Mouse (Mus musculus) heart, embryonic 13.5 days (tissue): Measurements from ENCODE around the gene Arhgef7. TPM values are rescaled to one million over a fixed set of nuclear protein-coding genes. Genes with fewer than 3 reads are reported as not detected.
"Not testable (repeated sequence)": the region's sequence is repeated elsewhere in the genome, so short reads cannot be mapped to it uniquely, and the experiment has no call there.

Experiments used
- ATAC-seq: fragments of 200-750 bp; cut with Nextera tagmentation; 2 replicates; pipeline ENCODE4 v1.8.0; 2017; ENCODE audit warnings: moderate TSS enrichment; ENCODE audit not compliant: insufficient number of reproducible peaks, low FRiP score, low TSS enrichment; ENCODE audit errors: extremely low read depth
- H3K27ac ChIP-seq: fragments of 300-500 bp; sonication (generic); replicated peaks from 2 replicates; pipeline ENCODE4 v1.5.1; 2015; ENCODE audit warnings: moderate library complexity, mild to moderate bottlenecking, inconsistent platforms
- H3K27me3 ChIP-seq: fragments of 300-500 bp; sonication (generic); replicated peaks from 2 replicates; pipeline ENCODE4 v1.6.1; 2015; ENCODE audit warnings: mild to moderate bottlenecking, inconsistent platforms
- H3K36me3 ChIP-seq: fragments of 300-500 bp; sonication (generic); 2 replicates; pipeline ENCODE4 v1.6.1; 2015; ENCODE audit warnings: mild to moderate bottlenecking, inconsistent platforms
- H3K4me1 ChIP-seq: fragments of 300-500 bp; sonication (generic); 2 replicates; pipeline ENCODE4 v1.6.1; 2015; ENCODE audit warnings: inconsistent platforms
- H3K4me2 ChIP-seq: fragments of 300-500 bp; sonication (generic); 2 replicates; pipeline ENCODE4 v1.6.1; 2015; ENCODE audit warnings: inconsistent platforms, mild to moderate bottlenecking, moderate library complexity
- H3K4me3 ChIP-seq: fragments of 300-500 bp; sonication (generic); 2 replicates; pipeline ENCODE4 v1.5.1; 2015; ENCODE audit warnings: moderate library complexity, mild to moderate bottlenecking, inconsistent platforms
- H3K9ac ChIP-seq: fragments of 300-500 bp; sonication (generic); 2 replicates; pipeline ENCODE4 v1.6.1; 2015; ENCODE audit warnings: inconsistent platforms, mild to moderate bottlenecking, moderate library complexity
- H3K9me3 ChIP-seq: fragments of 300-500 bp; sonication (generic); 2 replicates; pipeline ENCODE4 v1.6.1; 2016; ENCODE audit warnings: inconsistent platforms
- WGBS: fragments of 180-500 bp; shearing (Covaris S2); methylation state at CpG from one replicate; pipeline ENCODE4 v1.1.7; 2015; ENCODE audit warnings: mixed read lengths; 5-methylcytosine and 5-hydroxymethylcytosine counted together
- polyA plus RNA-seq: library from polyadenylated mRNA; unstranded; fragments of >200 nt; fragmentation: Nextera tagmentation; extraction: Ambion mirVana; gene quantifications from 2 replicates; pipeline ENCODE4 v1.2.1, GENCODE M21; 2015

The Arhgef7 gene
- polyA plus RNA-seq, 1 experiment from 2014 or later, result 44.8 TPM

- H3K4me2 ChIP-seq, result no peak within 1 kb of the TSS
- H3K4me3 ChIP-seq, result no peak within 1 kb of the TSS
- H3K27me3 ChIP-seq, result no peaks in the 10 kb centered on the region
- peak within 1 kb of the TSS; percentile 53; the same call in 1 of the 2 replicates for H3K9ac ChIP-seq
- WGBS, result 83% methylated on average over 5 of the region's 5 CpGs
- H3K4me1 ChIP-seq, result peaks cover 42% of the 10 kb centered on the region
- peaks cover 6% of the 10 kb centered on the region for H3K36me3 ChIP-seq
- no peak for ATAC-seq
- peak within 1 kb of the TSS; percentile 67 for H3K27ac ChIP-seq
- no peaks in the 10 kb centered on the region for H3K9me3 ChIP-seq
These were observed 112.7 kb downstream of the Arhgef7 start, which contains the start of gene Tex29 for GRCm38 (mm10) chr8:11840174-11840573. Gene Tex29 (plus strand): TSS chr8:11840474.

- peak overlapping the region; percentile 41 for H3K4me2 ChIP-seq
- 14% methylated on average over 8 of the region's 8 CpGs for WGBS
- no peak for ATAC-seq
- H3K9ac ChIP-seq, result peak overlapping the region; percentile 67
- no peak overlapping the region for H3K4me3 ChIP-seq
- H3K4me1 ChIP-seq, result peaks cover 37% of the 10 kb centered on the region
- H3K9me3 ChIP-seq, result no peaks in the 10 kb centered on the region
- no peaks in the 10 kb centered on the region for H3K27me3 ChIP-seq
- peak overlapping the region; percentile 67 for H3K27ac ChIP-seq
- no peaks in the 10 kb centered on the region for H3K36me3 ChIP-seq
These were observed 114.0 kb downstream of the Arhgef7 start for GRCm38 (mm10) chr8:11841571-11841970.

- Histone ChIP-seq H3K4me2 (no peak overlapping the region), H3K36me3 (no peaks in the 10 kb centered on the region), H3K9ac (no peak overlapping the region), H3K27ac (no peak overlapping the region), H3K9me3 (no peaks in the 10 kb centered on the region), H3K4me1 (peaks cover 37% of the 10 kb centered on the region), H3K27me3 (no peaks in the 10 kb centered on the region), H3K4me3 (no peak overlapping the region)
- no peak for ATAC-seq
- WGBS, result 59% methylated on average over 8 of the region's 8 CpGs
These were observed 115.2 kb downstream of the Arhgef7 start for GRCm38 (mm10) chr8:11842757-11843156.

- no peak for ATAC-seq
These were observed 116.3 kb downstream of the Arhgef7 start for GRCm38 (mm10) chr8:11843677-11844315.

DNA sequence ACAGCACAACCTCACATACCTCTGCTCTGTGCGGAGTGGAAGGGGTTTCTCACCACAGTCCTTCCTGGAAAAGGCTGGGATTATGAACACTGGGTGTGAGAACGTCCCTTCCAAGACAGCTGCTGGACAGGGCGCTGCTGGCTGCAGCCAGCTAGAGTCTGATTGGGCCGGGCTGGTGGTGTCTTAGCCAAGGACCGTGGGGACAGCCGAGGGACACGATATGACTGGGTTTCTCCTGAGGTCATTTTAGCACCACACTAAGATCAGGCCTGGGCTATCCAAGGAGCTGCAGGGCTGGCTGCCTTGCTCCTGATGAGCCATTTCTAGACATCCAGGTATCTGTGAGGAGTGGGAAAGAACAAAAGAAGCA lies 116.8 kb downstream of the Arhgef7 start:
- no peak overlapping the region for H3K4me3 ChIP-seq
- H3K27me3 ChIP-seq, result no peaks in the 10 kb centered on the region
- no peaks in the 10 kb centered on the region for H3K36me3 ChIP-seq
- 73% methylated on average over 7 of the region's 7 CpGs for WGBS
- no peak overlapping the region for H3K9ac ChIP-seq
- no peak overlapping the region for H3K27ac ChIP-seq
- no peak overlapping the region for H3K4me2 ChIP-seq
- no peak for ATAC-seq
- H3K9me3 ChIP-seq, result no peaks in the 10 kb centered on the region
- peaks cover 35% of the 10 kb centered on the region for H3K4me1 ChIP-seq

More at GRCm38 (mm10) chr8:11843677-11844315, 116.3 kb downstream of the Arhgef7 start:
- Histone ChIP-seq H3K4me1 (peaks cover 37% of the 10 kb centered on the region), H3K27me3 (no peaks in the 10 kb centered on the region), H3K9ac (no peak overlapping the region), H3K4me2 (no peak overlapping the region), H3K36me3 (no peaks in the 10 kb centered on the region), H3K27ac (no peak overlapping the region), H3K4me3 (no peak overlapping the region), H3K9me3 (no peaks in the 10 kb centered on the region)
- 73% methylated on average over 13 of the region's 13 CpGs for WGBS

GRCm38 (mm10) chr8:11846807-11847206 lies 119.3 kb downstream of the Arhgef7 start:
- Histone ChIP-seq H3K9me3 (no peaks in the 10 kb centered on the region), H3K27ac (no peak overlapping the region), H3K27me3 (no peaks in the 10 kb centered on the region), H3K4me2 (no peak overlapping the region), H3K4me1 (peaks cover 10% of the 10 kb centered on the region), H3K36me3 (no peaks in the 10 kb centered on the region), H3K4me3 (no peak overlapping the region), H3K9ac (no peak overlapping the region)
- no peak for ATAC-seq
- WGBS, result 86% methylated on average over 6 of the region's 6 CpGs

GRCm38 (mm10) chr8:11867832-11868231 lies 140.3 kb downstream of the Arhgef7 start:
- no peak overlapping the region for H3K4me2 ChIP-seq
- H3K36me3 ChIP-seq, result no peaks in the 10 kb centered on the region
- H3K9me3 ChIP-seq, result peaks cover 10% of the 10 kb centered on the region
- no peak for ATAC-seq
- H3K27ac ChIP-seq, result no peak overlapping the region
- H3K4me3 ChIP-seq, result no peak overlapping the region
- H3K4me1 ChIP-seq, result no peaks in the 10 kb centered on the region
- H3K27me3 ChIP-seq, result no peaks in the 10 kb centered on the region; the same call in 1 of the 2 replicates
- no peak overlapping the region for H3K9ac ChIP-seq

GRCm38 (mm10) chr8:11874227-11874626 lies 146.7 kb downstream of the Arhgef7 start:
- not testable (repeated sequence) for H3K36me3 ChIP-seq, H3K9me3 ChIP-seq, H3K4me1 ChIP-seq, H3K4me3 ChIP-seq, H3K9ac ChIP-seq, H3K27me3 ChIP-seq, H3K27ac ChIP-seq, H3K4me2 ChIP-seq, ATAC-seq
- WGBS, result 89% methylated on average over 6 of the region's 6 CpGs

DNA sequence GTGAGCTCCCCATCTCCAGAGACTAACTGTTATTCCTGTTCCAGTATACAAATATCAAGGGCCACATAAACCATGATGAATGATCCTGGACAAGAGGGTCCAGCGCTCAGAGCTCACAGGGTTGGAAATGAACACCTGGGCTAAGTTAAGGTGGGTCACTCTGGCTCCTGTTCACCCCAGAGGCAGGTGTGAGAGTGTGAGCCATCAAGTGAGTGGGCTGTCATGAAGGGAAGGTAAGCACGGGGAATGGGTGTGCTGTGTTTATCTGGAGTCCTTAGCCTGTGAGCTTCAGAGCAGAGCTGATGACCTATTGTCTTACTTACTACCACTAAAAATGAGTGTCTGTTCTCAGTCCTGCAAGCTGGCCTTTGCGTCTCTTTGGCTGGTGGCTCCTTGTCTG lies 157.1 kb downstream of the Arhgef7 start:
- ATAC-seq, result no peak
- Histone ChIP-seq H3K27ac (no peak overlapping the region), H3K9me3 (peaks cover 5% of the 10 kb centered on the region; the same call in 1 of the 2 replicates)

More for the DNA sequence above, 157.1 kb downstream of the Arhgef7 start:
- 83% methylated on average over 3 of the region's 3 CpGs for WGBS
- no peak overlapping the region for H3K4me3 ChIP-seq
- no peaks in the 10 kb centered on the region; the same call in 1 of the 2 replicates for H3K4me1 ChIP-seq
- H3K9ac ChIP-seq, result no peak overlapping the region
- no peaks in the 10 kb centered on the region for H3K36me3 ChIP-seq
- H3K4me2 ChIP-seq, result no peak overlapping the region
- H3K27me3 ChIP-seq, result no peaks in the 10 kb centered on the region; the same call in 1 of the 2 replicates

Other genes with a start within 250 kb of the Arhgef7 start
- 28.1 and 30.1 TPM in 2 replicates for gene Rab20, start 249.0 kb upstream of the Arhgef7 start, polyA plus RNA-seq
- gene Naxd, start 230.2 kb upstream of the Arhgef7 start, polyA plus RNA-seq, result 73.5 and 77.8 TPM in 2 replicates
- 24.8 and 27.1 TPM in 2 replicates for gene Cars2, start 176.9 kb upstream of the Arhgef7 start, polyA plus RNA-seq
- 20.7 and 21.0 TPM in 2 replicates for gene Ing1, start 172.2 kb upstream of the Arhgef7 start, polyA plus RNA-seq
- gene Ankrd10, start 92.0 kb upstream of the Arhgef7 start, polyA plus RNA-seq, result 51.4 and 55.3 TPM in 2 replicates
- not detected in 2 replicates for gene 1700016D06Rik, start 26.7 kb upstream of the Arhgef7 start, polyA plus RNA-seq
- gene Tex29, start 112.8 kb downstream of the Arhgef7 start, polyA plus RNA-seq, result 0.48 and 0.51 TPM in 2 replicates